Mouse (Mus musculus): ENCODE results near the gene Cd2.

Gene Cd2

GRCm38 (mm10) chr3:101274041-101274770 lies 13.5 kb downstream of the Cd2 start:
- DNase-seq (ENCODE audit: low spot score), result no peak

GRCm38 (mm10) chr3:101272166-101272565 lies 15.6 kb downstream of the Cd2 start:
- no peak for DNase-seq (ENCODE audit: low spot score)

GRCm38 (mm10) chr3:101270833-101271232 lies 16.9 kb downstream of the Cd2 start:
- DNase-seq (ENCODE audit: low spot score), result no peak

- DNase-seq (ENCODE audit: low spot score), result no peak
These were observed 19.4 kb downstream of the Cd2 start for GRCm38 (mm10) chr3:101268361-101268760.

GRCm38 (mm10) chr3:101265561-101266091 lies 22.1 kb downstream of the Cd2 start:
- DNase-seq (ENCODE audit: low spot score), result no peak

- no peak for DNase-seq (ENCODE audit: low spot score)
These were observed 28.8 kb downstream of the Cd2 start for GRCm38 (mm10) chr3:101258976-101259375.

- no peak for DNase-seq (ENCODE audit: low spot score)
These were observed 31.6 kb downstream of the Cd2 start for GRCm38 (mm10) chr3:101256090-101256489.

GRCm38 (mm10) chr3:101252141-101252540 lies 35.6 kb downstream of the Cd2 start:
- DNase-seq (ENCODE audit: low spot score), result no peak

GRCm38 (mm10) chr3:101249846-101250245 lies 37.9 kb downstream of the Cd2 start:
- DNase-seq (ENCODE audit: low spot score), result no peak

GRCm38 (mm10) chr3:101245212-101245611 lies 42.5 kb downstream of the Cd2 start:
- DNase-seq (ENCODE audit: low spot score), result no peak

- no peak for DNase-seq (ENCODE audit: low spot score)
These were observed 44.7 kb downstream of the Cd2 start for GRCm38 (mm10) chr3:101243002-101243401.

- no peak for DNase-seq (ENCODE audit: low spot score)
These were observed 45.9 kb downstream of the Cd2 start for GRCm38 (mm10) chr3:101241866-101242265.

- DNase-seq (ENCODE audit: low spot score), result no peak
These were observed 46.9 kb downstream of the Cd2 start for GRCm38 (mm10) chr3:101240859-101241258.

GRCm38 (mm10) chr3:101239236-101239635 lies 48.5 kb downstream of the Cd2 start:
- no peak for DNase-seq (ENCODE audit: low spot score)

GRCm38 (mm10) chr3:101238695-101239094 lies 49.0 kb downstream of the Cd2 start:
- DNase-seq (ENCODE audit: low spot score), result no peak

- no peak for DNase-seq (ENCODE audit: low spot score)
These were observed 50.5 kb downstream of the Cd2 start for GRCm38 (mm10) chr3:101236995-101237808.

GRCm38 (mm10) chr3:101236261-101236660 lies 51.5 kb downstream of the Cd2 start:
- peak; percentile 5 for DNase-seq (ENCODE audit: low spot score)

GRCm38 (mm10) chr3:101235321-101235720 lies 52.4 kb downstream of the Cd2 start:
- DNase-seq (ENCODE audit: low spot score), result no peak

GRCm38 (mm10) chr3:101233424-101233823 lies 54.3 kb downstream of the Cd2 start:
- DNase-seq (ENCODE audit: low spot score), result no peak

GRCm38 (mm10) chr3:101232570-101232969 lies 55.2 kb downstream of the Cd2 start:
- DNase-seq (ENCODE audit: low spot score), result no peak

GRCm38 (mm10) chr3:101230201-101230600 lies 57.5 kb downstream of the Cd2 start:
- DNase-seq (ENCODE audit: low spot score), result no peak

GRCm38 (mm10) chr3:101229551-101229930 lies 58.2 kb downstream of the Cd2 start:
- DNase-seq (ENCODE audit: low spot score), result no peak

All from yolk sac, embryonic 10.5 days (tissue).